Mouse (Mus musculus) megakaryocyte, embryonic 14.5 days (primary cell): ENCODE results near the gene Plekhg4.

Experiments used
- FLI1 ChIP-seq: IDR thresholded peaks from 2 replicates; pipeline ENCODE4 v1.6.1; 2012; ENCODE audit warnings: low read length, inconsistent platforms, mixed read lengths
- GATA1 ChIP-seq: IDR thresholded peaks from 3 replicates; pipeline ENCODE4 v1.6.1; 2012; ENCODE audit warnings: mixed read lengths, low read length, inconsistent platforms, borderline replicate concordance

GRCm38 (mm10) chr8:105418992-105419391 is 45.9 kb downstream of the Plekhg4 start:
- TF ChIP-seq GATA1: no peak
- TF ChIP-seq FLI1: no peak
